27 mouse cellular contexts compared by ENCODE assay signal in genomic region chr17:72339437-72339836, GRCm38 (mm10).
DNase-seq lines count a peak whose midpoint lies in the region; ATAC-seq and TF ChIP-seq lines count a peak whose summit lies in the region.
"Had no signal": no experiment of that assay in that cellular context is flagged by ENCODE, and none has a peak within 500 bp of the region (broad histone marks: within the 10 kb centered on the region; RNA-seq: fewer than 3 reads in every experiment).

No protein-coding gene starts in this region.

- H3ac ChIP-seq in myocyte (ENCODE audit: control insufficient read depth, insufficient read length): no peak overlapping the region

- H3K36me3 ChIP-seq in myocyte (ENCODE audit: control insufficient read depth, insufficient read depth): no peaks in the 10 kb centered on the region
- no peaks in the 10 kb centered on the region for H3K36me3 ChIP-seq in forebrain, embryonic 16.5 days (ENCODE audit: control insufficient read depth, insufficient read depth)
- H3K36me3 ChIP-seq: embryonic facial prominence, embryonic 12.5 days; embryonic facial prominence, embryonic 15.5 days; forebrain, embryonic 12.5 days; forebrain, embryonic 15.5 days; heart, embryonic 10.5 days; heart, embryonic 13.5 days had no signal

- DNase-seq in MN1 (ENCODE audit: low spot score) (peak; percentile 86), adipocyte (ENCODE audit: low spot score) (peak; percentile 2)
- no peak for DNase-seq in kidney, postnatal 36 days
- no peak for DNase-seq in urinary bladder, postnatal 36 days (ENCODE audit: low spot score in 2 of 2)
- DNase-seq: adrenal gland, adult 2 months; adrenal gland, postnatal 14 days; cerebellum, adult 18-20 months; cerebellum, adult 9-11 months; cerebellum, postnatal 25 days; gastrocnemius, postnatal 10 days; gastrocnemius, postnatal 36 days; heart, adult 2 months; heart, postnatal 14 days; heart, postnatal 4 days; kidney, adult 18-20 months had no signal

- no peak overlapping the region for H3K27ac ChIP-seq in forebrain, embryonic 16.5 days (ENCODE audit: low read length)
- H3K27ac ChIP-seq: embryonic facial prominence, embryonic 12.5 days; embryonic facial prominence, embryonic 15.5 days; forebrain, embryonic 12.5 days; forebrain, embryonic 15.5 days; heart, adult 2 months; heart, embryonic 10.5 days; heart, embryonic 13.5 days; hindbrain, embryonic 14.5 days; hindbrain, postnatal 0 days had no signal

- peak overlapping the region; percentile 54 for H3K4me2 ChIP-seq in myocyte (ENCODE audit: low read depth)
- no peak overlapping the region for H3K4me2 ChIP-seq in forebrain, embryonic 16.5 days (ENCODE audit: low read length)
- H3K4me2 ChIP-seq: embryonic facial prominence, embryonic 12.5 days; embryonic facial prominence, embryonic 15.5 days; forebrain, embryonic 12.5 days; forebrain, embryonic 15.5 days; heart, embryonic 13.5 days; hindbrain, embryonic 14.5 days had no signal

- ATAC-seq in forebrain, embryonic 16.5 days: no peak
- ATAC-seq: forebrain, embryonic 15.5 days; hindbrain, postnatal 0 days; inflammation-experienced regulatory T-cells, adult 6 months; intestine, embryonic 16.5 days had no signal

- no peaks in the 10 kb centered on the region for H3K9me3 ChIP-seq in forebrain, embryonic 16.5 days (ENCODE audit: control insufficient read depth, low read length)
- H3K9me3 ChIP-seq: embryonic facial prominence, embryonic 12.5 days; embryonic facial prominence, embryonic 15.5 days; forebrain, embryonic 12.5 days; forebrain, embryonic 15.5 days; heart, embryonic 10.5 days; heart, embryonic 13.5 days had no signal

- WGBS in forebrain, embryonic 16.5 days: 92% methylated on average over 4 of the region's 4 CpGs

- TF ChIP-seq POLR2A in myocyte (IDR thresholded peaks at IDR 0.05; ENCODE audit: insufficient read length, low read depth): no peak

- H3K79me2 ChIP-seq in myocyte (ENCODE audit: control insufficient read depth, insufficient read depth): no peaks in the 10 kb centered on the region

- no peak overlapping the region for H3K4me3 ChIP-seq in myocyte
- no peak overlapping the region for H3K4me3 ChIP-seq in forebrain, embryonic 16.5 days (replicated peaks; ENCODE audit: low read length)
- H3K4me3 ChIP-seq: embryonic facial prominence, embryonic 12.5 days; embryonic facial prominence, embryonic 15.5 days; forebrain, embryonic 12.5 days; forebrain, embryonic 15.5 days; heart, adult 2 months; heart, embryonic 10.5 days; heart, embryonic 13.5 days had no signal

- H3K9ac ChIP-seq in forebrain, embryonic 16.5 days (replicated peaks; ENCODE audit: low read depth, low read length): no peak overlapping the region
- H3K9ac ChIP-seq: embryonic facial prominence, embryonic 12.5 days; embryonic facial prominence, embryonic 15.5 days; forebrain, embryonic 12.5 days; forebrain, embryonic 15.5 days; heart, embryonic 13.5 days; hindbrain, embryonic 14.5 days had no signal

- H3K4me1 ChIP-seq in forebrain, embryonic 16.5 days (replicated peaks; ENCODE audit: control insufficient read depth, insufficient read depth, low read length): no peaks in the 10 kb centered on the region
- H3K4me1 ChIP-seq: embryonic facial prominence, embryonic 12.5 days; embryonic facial prominence, embryonic 15.5 days; forebrain, embryonic 12.5 days; forebrain, embryonic 15.5 days; heart, embryonic 10.5 days; heart, embryonic 13.5 days had no signal

- H3K27me3 ChIP-seq in myocyte (ENCODE audit: control insufficient read depth, insufficient read depth, insufficient read length): no peaks in the 10 kb centered on the region
- H3K27me3 ChIP-seq in forebrain, embryonic 16.5 days (replicated peaks; ENCODE audit: control insufficient read depth, insufficient read depth, low read length): no peaks in the 10 kb centered on the region
- H3K27me3 ChIP-seq: embryonic facial prominence, embryonic 12.5 days; embryonic facial prominence, embryonic 15.5 days; forebrain, embryonic 12.5 days; forebrain, embryonic 15.5 days; heart, embryonic 13.5 days had no signal

TF ChIP-seq in myocyte, 11 proteins besides CTCF, POLR2A, EP300 and RAD21:
- TF ChIP-seq MYOD1 (IDR thresholded peaks at IDR 0.05; ENCODE audit: control insufficient read depth in 1 of 3, insufficient read length in 2 of 3, low read depth in 2 of 3): no peak
- TF ChIP-seq CEBPB (IDR thresholded peaks at IDR 0.05; ENCODE audit: insufficient read depth, poor library complexity, severe bottlenecking): peak; percentile 78

Comparison
In these comparisons a context has a peak if more than half of its experiments do, and no peak if none do; other contexts are left out.
1. DNase-seq: peak in MN1 (single experiment) and adipocyte (single experiment); none in kidney, postnatal 36 days (0 of 2) and urinary bladder, postnatal 36 days (0 of 2).